8 mouse cellular contexts compared by ENCODE assay signal in genomic region chr1:71103174-71103864, GRCm38 (mm10). TPM values are rescaled to one million over a fixed set of nuclear protein-coding genes. Genes with fewer than 3 reads are reported as not detected.
A peak's percentile ranks its signal among the peaks of the same experiment; 100 is the strongest.
DNase-seq lines count a peak whose midpoint lies in the region; ATAC-seq and TF ChIP-seq lines count a peak whose summit lies in the region.

No protein-coding gene starts in this region.

- H3K9me3 ChIP-seq in hindbrain, embryonic 13.5 days = no peaks in the 10 kb centered on the region
- no peaks in the 10 kb centered on the region for H3K9me3 ChIP-seq in liver, embryonic 12.5 days (replicated peaks)

- H3K79me2 ChIP-seq in heart, adult 2 months (replicated peaks; ENCODE audit: control insufficient read depth, insufficient read depth, low read length) = no peaks in the 10 kb centered on the region

- no peak overlapping the region for H3K9ac ChIP-seq in heart, adult 2 months (ENCODE audit: low read depth, low read length)
- peak overlapping the region; percentile 73; the same call in 1 of the 2 replicates for H3K9ac ChIP-seq in hindbrain, embryonic 13.5 days
- peak overlapping the region; percentile 66 for H3K9ac ChIP-seq in liver, embryonic 12.5 days

- 19% methylated on average over 18 of the region's 18 CpGs for WGBS in heart, adult 2 months
- 36% methylated on average over 18 of the region's 18 CpGs for WGBS in hindbrain, embryonic 13.5 days
- WGBS in liver, embryonic 12.5 days (ENCODE audit: insufficient replicate concordance) = 13% methylated on average over 18 of the region's 18 CpGs
- 13% methylated on average over 18 of the region's 18 CpGs for WGBS in small intestine, adult 2 months

- H3K36me3 ChIP-seq in heart, adult 2 months (ENCODE audit: control insufficient read depth, insufficient read depth, low read length) = no peaks in the 10 kb centered on the region
- H3K36me3 ChIP-seq in hindbrain, embryonic 13.5 days = no peaks in the 10 kb centered on the region
- peaks cover 5% of the 10 kb centered on the region; the same call in 1 of the 2 replicates for H3K36me3 ChIP-seq in liver, embryonic 12.5 days
- no peaks in the 10 kb centered on the region for H3K36me3 ChIP-seq in small intestine, adult 2 months (ENCODE audit: control insufficient read depth, insufficient read depth, low read length)

- peak overlapping the region; percentile 68 for H3K27ac ChIP-seq in heart, adult 2 months
- no peak overlapping the region for H3K27ac ChIP-seq in hindbrain, embryonic 13.5 days
- H3K27ac ChIP-seq in liver, embryonic 12.5 days = peak overlapping the region; percentile 93
- H3K27ac ChIP-seq in small intestine, adult 2 months (ENCODE audit: insufficient read depth, low read depth, low read length) = 0 out of 2 replicates have a peak overlapping the region, but pooled peaks have one; percentile 32

- intact Hi-C loops in heart, adult 2 months (cut with DNase I) = loop anchor here (10.0 kb wide), 1 partner anchor 451 kb away; the partner anchor contains the start of gene Atic
- intact Hi-C loops in heart, postnatal 25 days (cut with DNase I) = no loop called here

- ATAC-seq in hindbrain, embryonic 13.5 days (ENCODE audit: low FRiP score) = no peak
- ATAC-seq in liver, embryonic 12.5 days = peak; percentile 56

- H3K4me3 ChIP-seq in heart, adult 2 months = peak overlapping the region; percentile 89
- peak overlapping the region; percentile 65 for H3K4me3 ChIP-seq in hindbrain, embryonic 13.5 days
- peak overlapping the region; percentile 93 for H3K4me3 ChIP-seq in liver, embryonic 12.5 days
- peak overlapping the region; percentile 78 for H3K4me3 ChIP-seq in small intestine, adult 2 months (ENCODE audit: low read depth, low read length)

- TF ChIP-seq POLR2A in heart, adult 2 months (IDR thresholded peaks at IDR 0.05; ENCODE audit: insufficient read depth, low read depth, low read length) = peak; percentile 9; the same call in 1 of the 2 replicates
- TF ChIP-seq POLR2A in small intestine, adult 2 months (IDR thresholded peaks at IDR 0.05; ENCODE audit: low read depth, low read length) = 0 out of 2 replicates have a peak, but pooled peaks have one; percentile 2

- TF ChIP-seq CTCF in heart, adult 2 months (IDR thresholded peaks at IDR 0.05) = no peak
- TF ChIP-seq CTCF in small intestine, adult 2 months (IDR thresholded peaks at IDR 0.05; ENCODE audit: extremely low read depth, insufficient read length, insufficient replicate concordance, low read depth, low read length) = no peak

- TF ChIP-seq EP300 in heart, adult 2 months (IDR thresholded peaks at IDR 0.05; ENCODE audit: insufficient read depth, low read depth, low read length) = no peak

- H3K4me2 ChIP-seq in hindbrain, embryonic 13.5 days = peak overlapping the region; percentile 74
- H3K4me2 ChIP-seq in liver, embryonic 12.5 days = peak overlapping the region; percentile 77

- no peaks in the 10 kb centered on the region for H3K27me3 ChIP-seq in heart, adult 2 months (ENCODE audit: control insufficient read depth, insufficient read depth, low read length)
- no peaks in the 10 kb centered on the region for H3K27me3 ChIP-seq in hindbrain, embryonic 13.5 days
- no peaks in the 10 kb centered on the region for H3K27me3 ChIP-seq in liver, embryonic 12.5 days (replicated peaks)
- H3K27me3 ChIP-seq in small intestine, adult 2 months (ENCODE audit: control insufficient read depth, insufficient read depth, low read length) = no peaks in the 10 kb centered on the region

- H3K4me1 ChIP-seq in heart, adult 2 months (ENCODE audit: control insufficient read depth, insufficient read depth, low read length) = peaks cover 6% of the 10 kb centered on the region
- H3K4me1 ChIP-seq in hindbrain, embryonic 13.5 days (replicated peaks) = peaks cover 10% of the 10 kb centered on the region
- peaks cover 53% of the 10 kb centered on the region for H3K4me1 ChIP-seq in liver, embryonic 12.5 days
- H3K4me1 ChIP-seq in small intestine, adult 2 months (ENCODE audit: control insufficient read depth, insufficient read depth, insufficient read length, low read length) = peaks cover 12% of the 10 kb centered on the region; the same call in 1 of the 2 replicates

- peak in 1 of 2 experiments; percentile 20 for DNase-seq in heart, adult 2 months
- DNase-seq in heart, postnatal 25 days (ENCODE audit: low spot score) = no peak
- peak; percentile 14 for DNase-seq in embryo, embryonic 9.5 days (ENCODE audit: extremely low spot score)
- no peak for DNase-seq in cerebellum, adult 11 months
- DNase-seq in urinary bladder, postnatal 10 days (ENCODE audit: low spot score) = no peak

RNA-seq across cellular contexts. Expression of gene Bard1, which starts 0.4 kb away (rescaled TPM):
- total RNA-seq in heart, adult 2 months (2021) = under 1 TPM; 0.60 to 0.70 TPM
- polyA plus RNA-seq in heart, adult 2 months (2012; rRNA removed) = 0.18 and 0.44 TPM in 2 replicates
- under 1 TPM; 0.53 to 0.70 TPM for total RNA-seq in heart, postnatal 25 days (2021)
- polyA plus RNA-seq in hindbrain, embryonic 13.5 days (2015; fragmentation: Nextera tagmentation; extraction: Ambion mirVana) = 0.88 and 1.1 TPM in 2 replicates
- 3.3 and 3.4 TPM in 2 replicates for polyA plus RNA-seq in liver, embryonic 12.5 days (2016; fragmentation: Nextera tagmentation; extraction: Ambion mirVana)
- polyA plus RNA-seq in small intestine, adult 2 months (2012; rRNA removed) = 0.47 and 1.2 TPM in 2 replicates
